Comparison of ENCODE assay signal across 9 mouse cellular contexts in the genomic region with DNA sequence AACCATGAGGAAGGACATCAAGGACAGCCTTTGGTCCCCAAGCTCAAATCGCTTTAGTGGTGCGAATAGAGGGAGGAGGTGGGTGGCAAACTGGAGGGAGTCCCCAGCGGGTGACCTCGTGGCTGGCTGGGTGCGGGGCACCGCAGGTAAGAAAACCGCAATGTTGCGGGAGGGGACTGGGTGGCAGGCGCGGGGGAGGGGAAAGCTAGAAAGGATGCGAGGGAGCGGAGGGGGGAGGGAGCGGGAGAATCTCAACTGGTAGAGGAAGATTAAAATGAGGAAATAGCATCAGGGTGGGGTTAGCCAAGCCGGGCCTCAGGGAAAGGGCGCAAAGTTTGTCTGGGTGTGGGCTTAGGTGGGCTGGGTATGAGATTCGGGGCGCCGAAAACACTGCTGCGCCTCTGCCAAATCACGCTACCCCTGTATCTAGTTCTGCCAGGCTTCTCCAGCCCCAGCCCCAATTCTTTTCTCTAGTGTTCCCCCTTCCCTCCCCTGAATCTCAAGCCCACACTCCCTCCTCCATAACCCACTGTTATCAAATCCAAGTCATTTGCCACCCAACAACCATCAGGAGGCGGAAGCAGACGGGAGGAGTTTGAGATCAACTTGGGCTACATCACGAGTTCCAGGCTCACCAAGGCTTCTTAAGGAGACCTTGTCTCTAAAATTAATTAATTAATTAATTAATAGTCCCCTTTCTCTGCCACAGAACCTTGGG. TPM values are rescaled to one million over a fixed set of nuclear protein-coding genes. Genes with fewer than 3 reads are reported as not detected.
DNase-seq lines count a peak whose midpoint lies in the region; ATAC-seq and TF ChIP-seq lines count a peak whose summit lies in the region.
"Had no signal": no experiment of that assay in that cellular context is flagged by ENCODE, and none has a peak within 500 bp of the region (broad histone marks: within the 10 kb centered on the region; RNA-seq: fewer than 3 reads in every experiment).

No protein-coding gene starts in this region.

- H3K27me3 ChIP-seq in embryonic facial prominence, embryonic 12.5 days, result peaks cover 47% of the 10 kb centered on the region
- peaks cover 4% of the 10 kb centered on the region; the same call in 1 of the 2 replicates for H3K27me3 ChIP-seq in hindbrain, postnatal 0 days (ENCODE audit: insufficient read depth, low read length)

- no peak for TF ChIP-seq CTCF in hindbrain, postnatal 0 days (IDR thresholded peaks at IDR 0.05; ENCODE audit: low read depth)

- peak overlapping the region; percentile 30; the same call in 1 of the 2 replicates for H3K9ac ChIP-seq in embryonic facial prominence, embryonic 12.5 days
- peak overlapping the region; percentile 58 for H3K9ac ChIP-seq in hindbrain, postnatal 0 days (replicated peaks; ENCODE audit: low read length)

- peak overlapping the region; percentile 39 for H3K4me3 ChIP-seq in embryonic facial prominence, embryonic 12.5 days
- peak overlapping the region; percentile 56 for H3K4me3 ChIP-seq in hindbrain, postnatal 0 days (ENCODE audit: low read length)

- peak overlapping the region; percentile 55 for H3K4me2 ChIP-seq in embryonic facial prominence, embryonic 12.5 days (replicated peaks)
- H3K4me2 ChIP-seq in hindbrain, postnatal 0 days (ENCODE audit: low read depth, low read length), result peak overlapping the region; percentile 79

- DNase-seq in heart, adult 11 months, result peak; percentile 100
- DNase-seq in heart, postnatal 25 days (ENCODE audit: low spot score), result no peak
- DNase-seq in CD4-positive helper T cell, adult 2 months (ENCODE audit: low read depth, low spot score), result peak; percentile 65
- DNase-seq in hindbrain, postnatal 0 days (ENCODE audit: low spot score), result peak; percentile 32
- DNase-seq in thymus, postnatal 10 days (ENCODE audit: low spot score in 2 of 2), result peak; percentile 65 to 66
- no peak for DNase-seq in spleen, postnatal 4 days (ENCODE audit: low spot score in 2 of 2)

- H3K27ac ChIP-seq in embryonic facial prominence, embryonic 12.5 days, result no peak overlapping the region
- H3K27ac ChIP-seq in hindbrain, postnatal 0 days, result peak overlapping the region; percentile 54; the same call in 1 of the 2 replicates

- WGBS in embryonic facial prominence, embryonic 12.5 days, result 2% methylated on average over 22 of the region's 23 CpGs
- WGBS in hindbrain, postnatal 0 days, result 3% methylated on average over 18 of the region's 23 CpGs

- no peaks in the 10 kb centered on the region for H3K36me3 ChIP-seq in embryonic facial prominence, embryonic 12.5 days
- no peaks in the 10 kb centered on the region for H3K36me3 ChIP-seq in hindbrain, postnatal 0 days (ENCODE audit: insufficient read depth, low read length)
- H3K36me3 ChIP-seq: G1E had no signal

- no peak for ATAC-seq in embryonic facial prominence, embryonic 12.5 days (ENCODE audit: insufficient number of reproducible peaks, insufficient read depth, low FRiP score, low TSS enrichment)
- peak; percentile 11; the same call in 1 of the 2 replicates for ATAC-seq in hindbrain, postnatal 0 days
- ATAC-seq in megakaryocyte-erythroid progenitor cell, adult 5-6 weeks (replicated peaks; ENCODE audit: low FRiP score, low TSS enrichment, poor library complexity, severe bottlenecking), result 0 out of 2 replicates have a peak, but pooled peaks have one; percentile 7

- intact Hi-C loops in heart, postnatal 25 days (cut with DNase I), result no loop called here

- H3K4me1 ChIP-seq in embryonic facial prominence, embryonic 12.5 days, result peaks cover 25% of the 10 kb centered on the region
- no peaks in the 10 kb centered on the region for H3K4me1 ChIP-seq in hindbrain, postnatal 0 days (ENCODE audit: insufficient read depth, low read length)

- no peaks in the 10 kb centered on the region for H3K9me3 ChIP-seq in embryonic facial prominence, embryonic 12.5 days
- no peaks in the 10 kb centered on the region for H3K9me3 ChIP-seq in hindbrain, postnatal 0 days (ENCODE audit: low read length)
- H3K9me3 ChIP-seq: G1E had no signal

RNA-seq across cellular contexts. Expression of a gene that starts 0.7 kb away (rescaled TPM):
- 10 to 100 TPM; 13.9 to 22.2 TPM for total RNA-seq in heart, postnatal 25 days (2021)
- 1.6 and 2.8 TPM in 2 replicates for polyA plus RNA-seq in embryonic facial prominence, embryonic 12.5 days (2016; fragmentation: Nextera tagmentation; extraction: Ambion mirVana)
- total RNA-seq in hindbrain, postnatal 0 days (2014; rRNA removed), result 131 and 138 TPM in 2 replicates
- polyA plus RNA-seq in hindbrain, postnatal 0 days (2015; fragmentation: Nextera tagmentation; extraction: Ambion mirVana), result 49.6 and 51.1 TPM in 2 replicates
- 2.5 and 20.4 TPM in 2 replicates for total RNA-seq in megakaryocyte-erythroid progenitor cell, adult 5-6 weeks (2014; fragmentation: Nextera tagmentation)
- total RNA-seq in megakaryocyte-erythroid progenitor cell, adult 5-6 weeks (2017), result 3.5 TPM in 1 of 2 replicates, not detected in the other
- total RNA-seq: G1E had no signal
- polyA plus RNA-seq: G1E had no signal

RNA-seq across cellular contexts. Expression of a gene that starts 23.0 kb away (rescaled TPM):
- 100 to 1,000 TPM in 1 of 2 experiments, 10 to 100 TPM in 1; 77.7 to 191 TPM for total RNA-seq in heart, postnatal 25 days (2021)
- 8.8 and 10.4 TPM in 2 replicates for polyA plus RNA-seq in embryonic facial prominence, embryonic 12.5 days (2016; fragmentation: Nextera tagmentation; extraction: Ambion mirVana)
- total RNA-seq in hindbrain, postnatal 0 days (2014; rRNA removed), result 11.0 and 14.2 TPM in 2 replicates
- polyA plus RNA-seq in hindbrain, postnatal 0 days (2015; fragmentation: Nextera tagmentation; extraction: Ambion mirVana), result 19.6 and 20.5 TPM in 2 replicates
- 0.35 and 2.1 TPM in 2 replicates for total RNA-seq in megakaryocyte-erythroid progenitor cell, adult 5-6 weeks (2014; fragmentation: Nextera tagmentation)
- 0.15 and 1.8 TPM in 2 replicates for total RNA-seq in megakaryocyte-erythroid progenitor cell, adult 5-6 weeks (2017)

RNA-seq across cellular contexts. Expression of a gene that starts 57.7 kb away (rescaled TPM):
- total RNA-seq in heart, postnatal 25 days (2021), result not detected
- polyA plus RNA-seq in embryonic facial prominence, embryonic 12.5 days (2016; fragmentation: Nextera tagmentation; extraction: Ambion mirVana), result 0.13 and 0.20 TPM in 2 replicates
- total RNA-seq in hindbrain, postnatal 0 days (2014; rRNA removed), result 2.8 and 4.0 TPM in 2 replicates
- 0.24 and 0.50 TPM in 2 replicates for polyA plus RNA-seq in hindbrain, postnatal 0 days (2015; fragmentation: Nextera tagmentation; extraction: Ambion mirVana)
- 0.30 TPM in 1 of 2 replicates, not detected in the other for total RNA-seq in megakaryocyte-erythroid progenitor cell, adult 5-6 weeks (2014; fragmentation: Nextera tagmentation)
- total RNA-seq in megakaryocyte-erythroid progenitor cell, adult 5-6 weeks (2017), result not detected in 2 replicates
- total RNA-seq: G1E had no signal
- polyA plus RNA-seq: G1E had no signal

Comparison
In these comparisons a context has a peak if more than half of its experiments do, and no peak if none do; other contexts are left out.
1. DNase-seq: peak in heart, adult 11 months (single experiment), CD4-positive helper T cell, adult 2 months (single experiment), hindbrain, postnatal 0 days (single experiment) and thymus, postnatal 10 days (2 of 2); none in heart, postnatal 25 days (single experiment) and spleen, postnatal 4 days (0 of 2).